Mouse (Mus musculus) cerebellum, adult 11-12 months (tissue): ENCODE measurements around the gene Cnot6l.

Experiments
- DNase-seq: peaks from one replicate; pipeline ENCODE4 v3.0.0; 2022

Cnot6l gene

GRCm38 (mm10) chr5:96161263-96161577 is 2.8 kb downstream of the Cnot6l start:
- no peak for DNase-seq

DNA sequence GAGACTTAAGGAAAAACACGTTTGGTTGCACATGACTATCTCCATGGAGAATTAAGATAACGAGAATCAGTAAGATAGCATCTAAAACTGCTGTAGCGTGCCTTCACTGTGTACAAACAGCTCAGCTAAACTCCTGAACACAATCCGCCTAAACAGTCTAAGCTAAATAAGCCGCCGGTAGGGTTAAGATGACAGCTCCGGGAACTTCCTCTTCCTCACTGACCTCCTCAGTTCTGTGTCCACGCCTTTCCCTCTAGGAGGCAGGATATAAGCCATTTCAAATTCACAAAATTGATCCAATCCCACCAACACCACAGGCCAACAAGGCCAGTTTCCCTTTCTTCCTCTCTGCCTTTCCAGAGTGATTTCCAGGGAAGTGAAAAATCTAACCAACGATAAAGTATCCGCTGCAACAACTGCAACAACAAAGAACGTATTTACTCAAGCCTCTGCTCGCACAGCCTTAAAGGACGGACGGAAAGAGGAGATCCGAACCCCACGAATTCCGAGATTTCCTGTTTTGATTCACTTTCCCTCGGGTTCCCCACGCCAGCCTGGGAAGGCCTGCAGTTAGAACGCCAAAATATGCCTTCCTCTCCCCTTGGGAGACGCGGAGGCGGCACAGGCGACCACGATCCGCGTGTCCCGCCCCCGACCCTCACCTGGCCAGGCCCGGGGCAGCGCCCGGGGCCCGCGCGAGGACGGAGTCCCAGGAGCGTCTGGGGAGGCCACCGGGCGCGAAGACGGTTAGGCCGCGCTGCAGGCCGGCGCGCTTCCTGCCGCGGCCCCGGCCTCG is 3.3 kb downstream of the Cnot6l start:
- peak; percentile 27 for DNase-seq

DNA sequence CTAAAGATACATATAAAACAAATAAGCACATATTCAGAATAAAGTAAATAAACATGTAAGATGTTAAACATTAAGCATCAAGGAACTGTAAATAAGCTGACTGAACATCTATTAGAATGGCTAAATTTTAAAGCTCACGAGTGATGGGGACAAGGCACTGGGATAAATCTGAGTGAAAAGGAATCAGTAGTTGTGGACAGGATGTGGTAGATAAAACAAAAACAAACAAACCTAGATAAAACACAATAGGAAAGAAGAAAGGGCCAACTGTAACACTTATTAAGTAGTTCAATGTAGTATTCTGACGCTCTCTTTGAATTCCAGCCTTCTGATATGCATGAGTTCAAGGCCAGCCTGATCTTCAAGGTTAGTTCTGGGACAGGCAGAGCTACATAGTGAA is 21.6 kb downstream of the Cnot6l start:
- DNase-seq = no peak

GRCm38 (mm10) chr5:96130683-96131082 is 33.3 kb downstream of the Cnot6l start:
- no peak for DNase-seq

DNA sequence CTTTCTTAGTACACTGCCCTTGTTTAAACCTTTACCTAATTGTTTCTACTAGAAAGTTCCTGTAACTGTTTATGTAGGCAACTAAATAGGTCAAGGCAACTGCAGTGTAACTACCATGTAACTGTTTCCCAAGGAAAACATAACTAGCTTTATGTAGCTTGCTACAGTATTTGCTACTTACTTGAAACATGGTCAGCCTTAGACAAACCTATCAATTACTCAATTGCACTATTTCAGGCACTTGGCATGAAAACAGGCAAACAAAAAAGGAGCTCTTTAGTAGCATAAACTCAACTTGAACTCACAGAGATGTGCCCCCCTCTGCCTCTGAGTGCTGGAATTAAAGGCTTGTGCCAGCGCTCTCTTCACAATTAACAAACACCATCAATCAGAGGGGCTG is 37.1 kb downstream of the Cnot6l start:
- DNase-seq = no peak

DNA sequence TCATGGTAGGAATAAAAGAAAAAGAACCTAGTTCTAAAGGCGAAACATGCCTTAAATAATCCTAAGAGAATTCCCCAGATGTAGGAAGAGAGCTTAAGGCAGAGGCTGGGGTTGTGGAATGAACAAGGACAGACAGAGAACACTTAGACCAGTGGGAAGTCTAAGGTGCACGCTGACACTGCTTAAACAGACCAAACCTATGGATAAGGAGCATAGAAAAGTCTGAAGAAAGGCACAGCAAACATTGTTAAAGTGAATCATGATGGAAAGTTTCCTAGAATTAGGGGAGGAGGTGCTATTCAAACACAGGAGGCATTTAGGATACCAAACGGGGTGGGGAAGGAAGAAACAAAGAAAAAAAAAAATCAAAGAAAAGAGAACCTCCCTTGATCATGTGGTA is 49.0 kb downstream of the Cnot6l start:
- no peak for DNase-seq

DNA sequence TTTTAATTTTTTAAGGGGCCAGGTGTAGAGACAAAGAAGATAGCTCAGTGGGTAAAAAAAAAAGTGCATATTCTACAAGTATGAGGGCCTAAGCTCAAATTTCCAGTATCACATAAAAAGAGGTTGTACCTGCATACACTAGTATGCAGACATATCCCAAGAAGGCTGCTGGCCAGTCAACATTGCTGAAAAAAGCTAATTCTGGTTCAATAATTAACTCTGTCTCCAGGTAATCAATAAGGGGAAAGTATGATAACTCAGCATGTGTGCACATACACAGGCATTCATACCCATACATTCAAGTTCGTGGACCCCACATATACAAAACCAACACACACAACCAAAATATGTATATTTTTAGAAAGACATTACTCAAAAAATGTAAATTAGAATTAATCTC is 59.3 kb downstream of the Cnot6l start:
- DNase-seq = no peak

DNA sequence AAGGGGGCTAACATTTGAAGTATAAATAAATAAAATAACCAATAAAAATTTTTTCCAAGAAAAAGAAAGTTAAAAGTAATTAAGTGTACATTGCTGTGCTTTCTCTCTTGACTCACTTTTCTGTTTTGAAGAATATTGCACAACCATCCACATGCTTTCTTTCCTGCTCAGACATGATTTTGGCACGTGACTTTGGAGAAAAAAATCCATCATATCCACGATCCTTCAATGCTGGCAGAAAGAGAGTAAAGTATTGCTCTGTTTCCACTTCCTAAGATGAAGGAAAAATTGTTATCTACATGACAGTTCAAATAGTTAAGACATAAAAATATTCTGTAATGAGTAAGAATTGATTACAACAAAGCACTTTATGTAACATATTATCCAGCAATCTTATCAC is 72.5 kb downstream of the Cnot6l start:
- DNase-seq = no peak

DNA sequence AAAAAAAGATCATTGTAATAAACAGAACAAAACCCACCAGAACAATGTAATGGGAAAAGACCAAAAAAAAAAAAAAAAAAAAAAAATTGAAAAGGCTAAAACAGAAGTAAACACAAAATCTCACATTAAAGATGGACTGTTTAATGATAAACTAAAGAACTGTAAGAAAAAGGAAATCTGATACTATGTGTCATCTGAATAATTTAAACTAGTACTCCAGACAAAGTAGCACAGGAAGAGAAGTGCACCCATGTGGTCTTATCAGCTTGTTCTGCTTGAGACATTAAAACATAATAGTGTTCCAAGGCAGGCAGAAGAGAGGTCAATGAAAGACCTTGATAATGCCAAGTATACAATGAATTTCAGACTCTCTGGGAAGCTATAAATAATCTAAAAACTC is 78.6 kb downstream of the Cnot6l start:
- DNase-seq = no peak

GRCm38 (mm10) chr5:96079026-96079425 is 84.9 kb downstream of the Cnot6l start:
- no peak for DNase-seq

DNA sequence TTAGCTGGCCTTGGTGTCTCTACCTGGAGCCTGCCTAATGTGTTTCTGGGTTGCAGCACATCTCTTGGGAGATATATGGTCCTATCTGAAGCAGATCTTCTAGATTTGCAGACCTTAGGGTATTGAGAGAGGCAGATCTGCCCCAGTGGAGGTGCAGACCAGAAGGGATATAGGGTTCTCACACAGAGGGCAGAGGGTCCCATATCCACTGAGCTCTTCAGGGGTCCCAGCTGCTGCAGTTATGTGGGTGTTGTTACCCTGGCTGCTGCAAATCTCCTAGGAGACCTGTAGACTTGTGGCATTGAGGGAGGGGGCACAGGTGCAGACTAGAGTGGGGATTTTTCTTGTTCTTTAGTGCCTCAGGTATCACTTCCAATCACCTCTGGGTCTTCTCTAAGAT is 98.4 kb downstream of the Cnot6l start:
- DNase-seq = no peak

DNA sequence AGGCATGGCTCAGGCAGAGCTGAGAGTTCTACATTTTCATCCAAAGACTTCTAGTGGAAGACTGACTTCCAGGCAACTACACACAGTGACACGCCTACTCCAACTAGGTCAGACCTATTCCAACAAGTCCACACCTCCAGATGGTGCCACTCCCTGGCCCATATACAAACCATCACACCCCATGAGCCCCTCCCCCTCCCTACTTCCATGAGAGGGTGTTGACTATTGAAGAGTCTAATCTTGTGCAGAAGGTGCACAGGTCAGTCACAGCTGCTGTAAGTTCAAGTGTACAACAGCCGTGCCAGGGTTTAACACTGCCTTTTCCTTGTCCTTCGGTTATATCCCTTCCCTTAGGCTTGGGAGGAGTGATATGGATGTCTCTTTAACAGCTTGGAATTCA is 121.5 kb downstream of the Cnot6l start:
- no peak for DNase-seq

GRCm38 (mm10) chr5:96041507-96042104 is 122.4 kb downstream of the Cnot6l start:
- DNase-seq = no peak

GRCm38 (mm10) chr5:96039188-96039840 is 124.7 kb downstream of the Cnot6l start:
- DNase-seq = no peak

GRCm38 (mm10) chr5:96037684-96038121 is 126.3 kb downstream of the Cnot6l start:
- no peak for DNase-seq

- no peak for DNase-seq
Measured at GRCm38 (mm10) chr5:96036125-96036672, 127.8 kb downstream of the Cnot6l start.

DNA sequence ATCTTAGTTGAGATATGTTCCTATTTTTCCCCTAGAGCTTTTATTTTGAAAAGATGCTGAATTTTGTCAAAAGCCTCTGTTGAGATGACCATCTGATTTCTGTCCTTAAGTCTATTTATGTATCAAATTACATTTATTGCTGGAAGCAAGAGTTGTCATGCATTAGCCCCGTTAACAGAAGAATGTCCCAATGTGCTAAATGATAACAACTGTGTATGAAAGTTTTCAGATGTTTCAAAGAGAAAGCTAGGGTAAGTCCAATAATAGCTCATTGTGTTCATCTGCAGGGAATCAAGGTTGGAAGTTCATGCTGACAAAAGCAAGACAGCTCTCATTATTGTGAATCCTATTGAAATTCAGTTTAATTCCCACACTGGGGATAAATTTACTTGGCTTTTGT is 129.9 kb downstream of the Cnot6l start:
- DNase-seq = no peak

- DNase-seq = no peak
Measured at GRCm38 (mm10) chr5:96029821-96030220, 134.2 kb downstream of the Cnot6l start.
